Mouse (Mus musculus) hindbrain, embryonic 12.5 days (tissue): ENCODE measurements around the gene 4931429L15Rik. TPM values are rescaled to one million over a fixed set of nuclear protein-coding genes. Genes with fewer than 3 reads are reported as not detected.
"Not testable (repeated sequence)": the region's sequence is repeated elsewhere in the genome, so short reads cannot be mapped to it uniquely, and the experiment has no call there.

Experiments used
- ATAC-seq: fragments of 200-750 bp; cut with Nextera tagmentation; 2 replicates; pipeline ENCODE4 v1.8.0; 2017; ENCODE audit warnings: moderate TSS enrichment; ENCODE audit not compliant: low FRiP score
- H3K27ac ChIP-seq: fragments of 300-500 bp; sonication (generic); 2 replicates; pipeline ENCODE4 v1.5.1; 2016; ENCODE audit warnings: mild to moderate bottlenecking
- H3K27me3 ChIP-seq: fragments of 300-500 bp; sonication (generic); 2 replicates; pipeline ENCODE4 v1.6.1; 2016; ENCODE audit warnings: mild to moderate bottlenecking
- H3K36me3 ChIP-seq: fragments of 300-500 bp; sonication (generic); 2 replicates; pipeline ENCODE4 v1.6.1; 2016; ENCODE audit warnings: mild to moderate bottlenecking
- H3K4me1 ChIP-seq: fragments of 300-500 bp; sonication (generic); 2 replicates; pipeline ENCODE4 v1.6.1; 2016
- H3K4me2 ChIP-seq: fragments of 300-500 bp; sonication (generic); replicated peaks from 2 replicates; pipeline ENCODE4 v1.6.1; 2016; ENCODE audit warnings: mild to moderate bottlenecking
- H3K4me3 ChIP-seq: fragments of 300-500 bp; sonication (generic); 2 replicates; pipeline ENCODE4 v1.5.1; 2016; ENCODE audit warnings: mild to moderate bottlenecking
- H3K9ac ChIP-seq: fragments of 300-500 bp; sonication (generic); 2 replicates; pipeline ENCODE4 v1.6.1; 2016; ENCODE audit warnings: mild to moderate bottlenecking, moderate library complexity
- H3K9me3 ChIP-seq: fragments of 300-500 bp; sonication (generic); replicated peaks from 2 replicates; pipeline ENCODE4 v1.6.1; 2016; ENCODE audit warnings: mild to moderate bottlenecking
- WGBS: fragments of 180-500 bp; shearing (Covaris S2); methylation state at CpG from one replicate; pipeline ENCODE4 v1.1.7; 2016; 5-methylcytosine and 5-hydroxymethylcytosine counted together
- polyA plus RNA-seq: library from polyadenylated mRNA; unstranded; fragments of >200 nt; fragmentation: Nextera tagmentation; extraction: Ambion mirVana; gene quantifications from 2 replicates; pipeline ENCODE4 v1.2.1, GENCODE M21; 2016

The 4931429L15Rik gene
- polyA plus RNA-seq, 1 experiment from 2014 or later, result not detected

- peak overlapping the region; percentile 58 for H3K27ac ChIP-seq
- no peak overlapping the region for H3K4me2 ChIP-seq
These were observed 17.5 kb upstream of the 4931429L15Rik start for GRCm38 (mm10) chr9:46337331-46337730.

GRCm38 (mm10) chr9:46336294-46336693 is 16.5 kb upstream of the 4931429L15Rik start:
- WGBS, result 65% methylated on average over 11 of the region's 14 CpGs
- H3K9ac ChIP-seq, H3K9me3 ChIP-seq, H3K4me2 ChIP-seq, H3K36me3 ChIP-seq, H3K27me3 ChIP-seq, ATAC-seq, H3K27ac ChIP-seq, H3K4me3 ChIP-seq: not testable (repeated sequence)
- peaks cover 25% of the 10 kb centered on the region for H3K4me1 ChIP-seq

More at GRCm38 (mm10) chr9:46337331-46337730, 17.5 kb upstream of the 4931429L15Rik start:
- 0 out of 2 replicates have a peak, but pooled peaks cover 7% of the 10 kb centered on the region for H3K27me3 ChIP-seq
- H3K4me1 ChIP-seq, result peaks cover 25% of the 10 kb centered on the region
- 62% methylated on average over 7 of the region's 7 CpGs for WGBS
- H3K4me3 ChIP-seq, result no peak overlapping the region
- H3K9ac ChIP-seq, result no peak overlapping the region
- no peak for ATAC-seq
- H3K9me3 ChIP-seq, result no peaks in the 10 kb centered on the region
- no peaks in the 10 kb centered on the region for H3K36me3 ChIP-seq

- Histone ChIP-seq H3K4me3 (no peak overlapping the region), H3K36me3 (no peaks in the 10 kb centered on the region), H3K9me3 (no peaks in the 10 kb centered on the region), H3K9ac (no peak overlapping the region), H3K4me1 (peaks cover 25% of the 10 kb centered on the region), H3K27me3 (0 out of 2 replicates have a peak, but pooled peaks cover 7% of the 10 kb centered on the region), H3K27ac (no peak overlapping the region), H3K4me2 (no peak overlapping the region)
- WGBS, result 80% methylated on average over 10 of the region's 10 CpGs
- ATAC-seq, result no peak
These were observed 15.7 kb upstream of the 4931429L15Rik start for GRCm38 (mm10) chr9:46335461-46335995.

GRCm38 (mm10) chr9:46334471-46335025 is 14.8 kb upstream of the 4931429L15Rik start:
- ATAC-seq, result no peak
- no peak overlapping the region for H3K9ac ChIP-seq
- no peaks in the 10 kb centered on the region for H3K36me3 ChIP-seq
- H3K4me1 ChIP-seq, result peaks cover 28% of the 10 kb centered on the region
- H3K9me3 ChIP-seq, result no peaks in the 10 kb centered on the region
- H3K27ac ChIP-seq, result no peak overlapping the region
- 31% methylated on average over 26 of the region's 26 CpGs for WGBS
- H3K4me3 ChIP-seq, result no peak overlapping the region
- no peak overlapping the region for H3K4me2 ChIP-seq
- 0 out of 2 replicates have a peak, but pooled peaks cover 7% of the 10 kb centered on the region for H3K27me3 ChIP-seq

- H3K9me3 ChIP-seq, result no peaks in the 10 kb centered on the region
- WGBS, result 90% methylated on average over 1 of the region's 1 CpGs
These were observed 11.5 kb upstream of the 4931429L15Rik start for GRCm38 (mm10) chr9:46331301-46331700.

GRCm38 (mm10) chr9:46330586-46330895 is 10.8 kb upstream of the 4931429L15Rik start:
- no peak overlapping the region for H3K27ac ChIP-seq
- ATAC-seq, result no peak

More at GRCm38 (mm10) chr9:46331301-46331700, 11.5 kb upstream of the 4931429L15Rik start:
- 0 out of 2 replicates have a peak, but pooled peaks cover 7% of the 10 kb centered on the region for H3K27me3 ChIP-seq
- no peak overlapping the region for H3K9ac ChIP-seq
- H3K4me2 ChIP-seq, result no peak overlapping the region
- H3K4me1 ChIP-seq, result peaks cover 23% of the 10 kb centered on the region
- H3K4me3 ChIP-seq, result no peak overlapping the region
- H3K36me3 ChIP-seq, result no peaks in the 10 kb centered on the region
- H3K27ac ChIP-seq, result no peak overlapping the region
- ATAC-seq, result no peak

GRCm38 (mm10) chr9:46329801-46330585 is 10.2 kb upstream of the 4931429L15Rik start:
- Histone ChIP-seq H3K4me2 (peak overlapping the region; percentile 44), H3K9ac (no peak overlapping the region), H3K9me3 (no peaks in the 10 kb centered on the region), H3K27me3 (0 out of 2 replicates have a peak, but pooled peaks cover 2% of the 10 kb centered on the region), H3K27ac (no peak overlapping the region), H3K4me3 (no peak overlapping the region), H3K36me3 (no peaks in the 10 kb centered on the region), H3K4me1 (peaks cover 23% of the 10 kb centered on the region)
- 17% methylated on average over 24 of the region's 24 CpGs for WGBS
- ATAC-seq, result no peak

More at GRCm38 (mm10) chr9:46330586-46330895, 10.8 kb upstream of the 4931429L15Rik start:
- no peak overlapping the region for H3K4me2 ChIP-seq
- H3K9ac ChIP-seq, result no peak overlapping the region
- 0 out of 2 replicates have a peak, but pooled peaks cover 4% of the 10 kb centered on the region for H3K27me3 ChIP-seq
- peaks cover 23% of the 10 kb centered on the region for H3K4me1 ChIP-seq
- H3K36me3 ChIP-seq, result no peaks in the 10 kb centered on the region
- 47% methylated on average over 6 of the region's 6 CpGs for WGBS
- no peak overlapping the region for H3K4me3 ChIP-seq
- no peaks in the 10 kb centered on the region for H3K9me3 ChIP-seq

- peak; percentile 59; the same call in 1 of the 2 replicates for ATAC-seq
- Histone ChIP-seq H3K36me3 (no peaks in the 10 kb centered on the region), H3K9me3 (no peaks in the 10 kb centered on the region), H3K27ac (peak overlapping the region; percentile 92), H3K27me3 (0 out of 2 replicates have a peak, but pooled peaks cover 2% of the 10 kb centered on the region), H3K4me1 (peaks cover 19% of the 10 kb centered on the region), H3K9ac (peak overlapping the region; percentile 48), H3K4me3 (peak overlapping the region; percentile 15), H3K4me2 (peak overlapping the region; percentile 44)
- 1% methylated on average over 19 of the region's 19 CpGs for WGBS
These were observed 9.5 kb upstream of the 4931429L15Rik start for GRCm38 (mm10) chr9:46329250-46329648.

- Histone ChIP-seq H3K4me3 (peak overlapping the region; percentile 15), H3K4me2 (peak overlapping the region; percentile 44), H3K27me3 (0 out of 2 replicates have a peak, but pooled peaks cover 2% of the 10 kb centered on the region), H3K36me3 (no peaks in the 10 kb centered on the region), H3K27ac (peak overlapping the region; percentile 92), H3K9ac (peak overlapping the region; percentile 48), H3K9me3 (no peaks in the 10 kb centered on the region), H3K4me1 (peaks cover 19% of the 10 kb centered on the region)
- peak; percentile 86 for ATAC-seq
- 2% methylated on average over 30 of the region's 30 CpGs for WGBS
These were observed 8.9 kb upstream of the 4931429L15Rik start for GRCm38 (mm10) chr9:46328572-46329249.

GRCm38 (mm10) chr9:46327706-46328571 is 8.2 kb upstream of the 4931429L15Rik start:
- Histone ChIP-seq H3K9ac (peak overlapping the region; percentile 48; the same call in 1 of the 2 replicates), H3K4me2 (peak overlapping the region; percentile 44), H3K9me3 (no peaks in the 10 kb centered on the region), H3K4me3 (no peak overlapping the region), H3K4me1 (peaks cover 19% of the 10 kb centered on the region), H3K36me3 (no peaks in the 10 kb centered on the region), H3K27me3 (no peaks in the 10 kb centered on the region), H3K27ac (peak overlapping the region; percentile 92)
- peak; percentile 33 for ATAC-seq
- 55% methylated on average over 25 of the region's 25 CpGs for WGBS

GRCm38 (mm10) chr9:46326694-46327405 is 7.1 kb upstream of the 4931429L15Rik start:
- WGBS, result 90% methylated on average over 11 of the region's 11 CpGs
- ATAC-seq, result no peak

More at GRCm38 (mm10) chr9:46326694-46327405, 7.1 kb upstream of the 4931429L15Rik start:
- Histone ChIP-seq H3K4me3 (no peak overlapping the region), H3K36me3 (no peaks in the 10 kb centered on the region), H3K27me3 (no peaks in the 10 kb centered on the region), H3K9me3 (no peaks in the 10 kb centered on the region), H3K27ac (no peak overlapping the region), H3K4me1 (peaks cover 19% of the 10 kb centered on the region), H3K4me2 (no peak overlapping the region), H3K9ac (no peak overlapping the region)
